Mouse (Mus musculus) liver, embryonic 14.5 days (tissue): ENCODE results near the gene Lrsam1. TPM values are rescaled to one million over a fixed set of nuclear protein-coding genes. Genes with fewer than 3 reads are reported as not detected.
A peak's percentile ranks its signal among the peaks of the same experiment; 100 is the strongest.

Experiments
- ATAC-seq: fragments of 200-750 bp; cut with Nextera tagmentation; 2 replicates; pipeline ENCODE4 v1.8.0; 2017; ENCODE audit warnings: moderate number of reproducible peaks, mild to moderate bottlenecking, moderate library complexity; ENCODE audit not compliant: insufficient read depth
- DNase-seq, 3 experiments: peaks; one replicate each; pipeline ENCODE4 v3.0.0-alpha.2; 2012 to 2013; ENCODE audit warnings: low read depth in 3 of 3, low spot score in 3 of 3
- H3K27ac ChIP-seq: fragments of 300-500 bp; sonication (generic); 2 replicates; pipeline ENCODE4 v1.5.1; 2014; ENCODE audit warnings: moderate library complexity, mild to moderate bottlenecking, control low read depth, inconsistent platforms
- H3K27me3 ChIP-seq: fragments of 300-500 bp; sonication (generic); 2 replicates; pipeline ENCODE4 v1.6.1; 2014; ENCODE audit warnings: mild to moderate bottlenecking, low read length, moderate library complexity; ENCODE audit not compliant: control insufficient read depth, insufficient read depth
- H3K36me3 ChIP-seq: fragments of 300-500 bp; sonication (generic); replicated peaks from 2 replicates; pipeline ENCODE4 v1.6.1; 2014; ENCODE audit warnings: low read depth; ENCODE audit not compliant: control insufficient read depth, insufficient read depth
- H3K4me1 ChIP-seq, 2 experiments: fragments of 200-500 bp in 1 of 2; fragments of 300-500 bp in 1 of 2; sonication (generic) in 1 of 2; replicated peaks; 2 replicates each; pipeline ENCODE4 v1.6.1; 2012 to 2014; ENCODE audit warnings: antibody characterized with exemption in 1 of 2, inconsistent platforms in 1 of 2, low read length in 1 of 2; ENCODE audit not compliant: control insufficient read depth in 2 of 2, insufficient read depth in 2 of 2
- H3K4me2 ChIP-seq: fragments of 300-500 bp; sonication (generic); 2 replicates; pipeline ENCODE4 v1.6.1; 2014; ENCODE audit warnings: low read depth, mild to moderate bottlenecking, control low read depth, moderate library complexity
- H3K4me3 ChIP-seq, 2 experiments: fragments of 200-500 bp in 1 of 2; fragments of 300-500 bp in 1 of 2; sonication (generic) in 1 of 2; 2 replicates each; pipeline ENCODE4 v1.5.1; 2012 to 2014; ENCODE audit warnings: low read depth in 2 of 2, low read length in 2 of 2, mild to moderate bottlenecking in 2 of 2, control low read depth in 1 of 2, inconsistent platforms in 1 of 2, moderate library complexity in 1 of 2; ENCODE audit not compliant: insufficient read depth in 1 of 2
- H3K9ac ChIP-seq: fragments of 300-500 bp; sonication (generic); replicated peaks from 2 replicates; pipeline ENCODE4 v1.6.1; 2014; ENCODE audit warnings: mild to moderate bottlenecking, control low read depth, moderate library complexity
- H3K9me3 ChIP-seq: fragments of 300-500 bp; sonication (generic); 2 replicates; pipeline ENCODE4 v1.6.1; 2016; ENCODE audit warnings: low read length, mixed read lengths; ENCODE audit not compliant: control insufficient read depth
- CTCF ChIP-seq: IDR thresholded peaks from 2 replicates; pipeline ENCODE4 v1.5.1; 2016; ENCODE audit warnings: antibody characterized with exemption, low read depth, control low read depth
- EP300 ChIP-seq: IDR thresholded peaks from 2 replicates; pipeline ENCODE4 v1.6.1; 2016; ENCODE audit warnings: antibody characterized with exemption, low read depth
- WGBS: fragments of 180-500 bp; shearing (Covaris S2); extraction: QIAGEN DNeasy Blood & Tissue Kit; methylation state at CpG from one replicate; pipeline ENCODE4 v1.1.7; 2014; ENCODE audit not compliant: insufficient replicate concordance; 5-methylcytosine and 5-hydroxymethylcytosine counted together
- polyA plus RNA-seq, 2 experiments: library from polyadenylated mRNA; depleted of rRNA in 1 of 2; stranded (reverse) in 1 of 2; unstranded in 1 of 2; fragments of >200 nt; fragmentation: Nextera tagmentation in 1 of 2; extraction: Ambion mirVana in 1 of 2; gene quantifications; 2 replicates each; pipeline versions ENCODE4 v1.2.1 to v1.2.3; 2012 to 2014

Gene Lrsam1
- polyA plus RNA-seq, 2 experiments: 1.1 to 2.5 TPM

DNA sequence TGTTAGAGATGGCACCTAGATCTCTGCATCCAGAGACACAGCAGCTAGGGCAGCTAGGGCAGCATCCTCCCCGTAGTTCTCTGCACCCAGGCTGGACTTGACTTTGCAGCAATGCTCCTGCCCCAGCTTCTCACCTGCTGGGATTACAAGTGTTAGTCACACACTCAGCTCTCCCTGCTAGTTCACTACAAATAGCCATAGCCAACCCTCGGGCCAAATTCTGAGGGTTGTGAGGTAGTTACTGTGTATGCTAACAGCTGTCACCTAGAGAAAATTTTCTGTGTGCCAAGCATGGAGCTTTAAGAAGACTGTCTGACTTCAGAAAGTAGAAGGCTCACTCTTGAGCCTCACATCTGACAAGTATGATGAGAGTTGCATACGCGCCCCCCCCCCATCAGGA is 36.4 kb upstream of the Lrsam1 start:
- no peaks in the 10 kb centered on the region for H3K4me1 ChIP-seq
- H3K27me3 ChIP-seq: no peaks in the 10 kb centered on the region
- no peak for ATAC-seq
- no peak overlapping the region for H3K9ac ChIP-seq
- DNase-seq: no peak
- H3K4me3 ChIP-seq: no peak overlapping the region
- no peaks in the 10 kb centered on the region for H3K36me3 ChIP-seq
- H3K4me2 ChIP-seq: no peak overlapping the region
- no peak overlapping the region for H3K27ac ChIP-seq
- no peaks in the 10 kb centered on the region for H3K9me3 ChIP-seq
- TF ChIP-seq CTCF: no peak
- TF ChIP-seq EP300: no peak
- WGBS: 63% methylated on average over 4 of the region's 4 CpGs

- no peaks in the 10 kb centered on the region for H3K36me3 ChIP-seq
- no peak for TF ChIP-seq EP300
- no peak for TF ChIP-seq CTCF
- H3K4me2 ChIP-seq: no peak overlapping the region
- no peaks in the 10 kb centered on the region for H3K27me3 ChIP-seq
- no peak for ATAC-seq
- DNase-seq: no peak
- no peaks in the 10 kb centered on the region for H3K4me1 ChIP-seq
- H3K27ac ChIP-seq: no peak overlapping the region
- no peaks in the 10 kb centered on the region for H3K9me3 ChIP-seq
- H3K4me3 ChIP-seq: no peak overlapping the region
- WGBS: 56% methylated on average over 6 of the region's 6 CpGs
- no peak overlapping the region for H3K9ac ChIP-seq
Observed at GRCm38 (mm10) chr2:32997081-32997480, 35.7 kb upstream of the Lrsam1 start.

DNA sequence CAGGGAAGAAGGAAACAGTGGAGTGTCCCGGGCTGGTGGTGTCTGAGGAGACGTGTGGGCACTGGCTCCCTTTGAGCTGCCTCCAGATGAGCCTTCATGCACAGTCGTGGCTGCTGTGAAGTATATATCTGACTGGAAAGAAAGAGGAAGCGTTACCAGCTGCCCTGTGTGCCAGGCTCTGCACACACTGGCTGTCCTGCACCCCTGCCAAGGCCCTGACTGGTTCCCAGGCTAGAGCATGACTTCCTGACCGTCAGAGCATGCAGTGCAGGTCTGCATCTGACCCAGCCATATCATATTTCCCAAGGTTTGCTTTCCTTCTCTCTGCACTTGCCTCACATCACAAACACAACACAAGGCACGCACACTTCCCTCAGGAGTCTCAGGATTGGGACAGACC is 30.7 kb upstream of the Lrsam1 start:
- Histone ChIP-seq H3K27ac (no peak overlapping the region), H3K4me3 (no peak overlapping the region), H3K36me3 (no peaks in the 10 kb centered on the region), H3K9me3 (no peaks in the 10 kb centered on the region), H3K9ac (no peak overlapping the region), H3K27me3 (no peaks in the 10 kb centered on the region), H3K4me2 (no peak overlapping the region), H3K4me1 (no peaks in the 10 kb centered on the region)
- TF ChIP-seq EP300 (no peak), CTCF (no peak)
- WGBS: 51% methylated on average over 6 of the region's 6 CpGs
- ATAC-seq (no peak), DNase-seq (no peak)

DNA sequence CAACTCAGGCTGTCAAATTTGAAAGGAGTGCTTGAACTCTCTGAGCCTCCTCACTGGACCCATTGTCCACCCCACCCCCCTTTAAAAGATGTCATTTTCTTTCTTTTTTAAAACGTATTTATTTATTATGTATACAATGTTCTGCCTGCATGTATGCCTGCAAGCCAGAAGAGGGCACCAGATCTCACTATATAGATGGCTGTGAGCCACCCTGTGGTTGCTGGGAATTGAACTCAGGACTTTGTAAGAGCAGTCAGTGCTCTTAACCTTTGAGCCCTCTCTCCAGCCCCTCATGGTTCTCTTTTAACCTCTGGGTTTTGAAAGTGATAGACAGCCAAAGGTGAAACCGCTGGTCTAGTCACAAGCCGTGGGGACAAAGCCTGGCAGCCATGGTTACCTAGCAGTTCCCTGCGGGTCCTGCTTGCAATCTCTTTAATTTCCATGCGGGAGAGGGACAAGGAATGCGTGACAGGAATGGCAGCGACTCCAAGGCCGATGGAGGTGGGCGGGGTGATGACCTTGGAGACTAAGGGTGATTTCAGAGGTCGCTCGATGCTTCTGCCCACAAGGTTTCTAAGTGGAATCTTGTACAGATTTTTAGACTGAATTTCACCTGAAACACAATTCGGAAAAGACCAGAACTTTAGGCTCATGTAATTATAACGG is 28.9 kb upstream of the Lrsam1 start:
- DNase-seq: no peak
- WGBS: 49% methylated on average over 13 of the region's 13 CpGs
- ATAC-seq: no peak

DNA sequence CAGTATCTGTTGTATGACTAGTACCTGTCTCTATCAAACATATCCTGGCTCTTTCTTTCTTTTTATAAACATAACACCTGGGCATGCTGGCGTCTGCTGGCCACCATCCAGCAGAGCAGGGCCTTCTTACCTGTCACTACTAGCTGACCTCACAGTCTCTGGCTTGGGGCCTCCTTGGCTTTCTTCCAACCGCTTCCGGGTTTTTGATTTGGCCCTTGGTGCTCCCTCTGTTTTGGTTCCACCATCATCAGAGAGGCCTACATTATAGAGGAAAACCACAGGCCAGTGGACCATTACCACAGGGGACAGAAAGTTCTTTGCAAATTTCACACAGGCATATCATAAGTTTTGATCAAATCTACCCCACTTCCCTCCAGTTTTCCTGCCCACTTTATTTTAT is 28.0 kb upstream of the Lrsam1 start:
- no peak overlapping the region for H3K27ac ChIP-seq
- H3K9ac ChIP-seq: no peak overlapping the region
- TF ChIP-seq CTCF (no peak), EP300 (no peak)
- H3K4me1 ChIP-seq: no peaks in the 10 kb centered on the region
- no peak overlapping the region for H3K4me3 ChIP-seq
- ATAC-seq: no peak
- H3K4me2 ChIP-seq: no peak overlapping the region
- 48% methylated on average over 3 of the region's 3 CpGs for WGBS
- H3K27me3 ChIP-seq: no peaks in the 10 kb centered on the region
- DNase-seq: no peak
- no peaks in the 10 kb centered on the region for H3K36me3 ChIP-seq
- H3K9me3 ChIP-seq: no peaks in the 10 kb centered on the region

More for the DNA sequence above, 28.9 kb upstream of the Lrsam1 start:
- Histone ChIP-seq H3K4me2 (no peak overlapping the region), H3K9ac (no peak overlapping the region), H3K36me3 (no peaks in the 10 kb centered on the region), H3K27ac (no peak overlapping the region), H3K27me3 (no peaks in the 10 kb centered on the region), H3K4me1 (no peaks in the 10 kb centered on the region), H3K4me3 (no peak overlapping the region), H3K9me3 (no peaks in the 10 kb centered on the region)
- TF ChIP-seq CTCF (peak; percentile 68), EP300 (no peak)
